Mouse (Mus musculus) bone marrow, adult 2 months (tissue): ENCODE measurements around the gene Mrpl34.

ENCODE experiments used
- CTCF ChIP-seq: fragments of 200-500 bp; IDR thresholded peaks from 2 replicates; pipeline ENCODE4 v1.5.1; 2011; ENCODE audit warnings: low read length, control low read depth; ENCODE audit not compliant: control insufficient read depth, insufficient read depth
- POLR2A ChIP-seq: fragments of 200-500 bp; IDR thresholded peaks from 2 replicates; pipeline ENCODE4 v1.6.1; 2011; ENCODE audit warnings: low read depth, mild to moderate bottlenecking, control low read depth, low read length, borderline replicate concordance; ENCODE audit not compliant: control insufficient read depth

GRCm38 (mm10) chr8:71505326-71505725 is 40.6 kb downstream of the Mrpl34 start:
- no peak for TF ChIP-seq POLR2A
- TF ChIP-seq CTCF: no peak
